Mouse (Mus musculus) macrophage (primary cell): ENCODE measurements around the gene Ttc33. TPM values are rescaled to one million over a fixed set of nuclear protein-coding genes. Genes with fewer than 3 reads are reported as not detected.
"Not testable (repeated sequence)": the region's sequence is repeated elsewhere in the genome, so short reads cannot be mapped to it uniquely, and the experiment has no call there.

ENCODE experiments used
- H3K27ac ChIP-seq: fragments of 350-480 bp; formaldehyde crosslinking; 2 replicates; pipeline ENCODE4 v1.9.0; 2021
- H3K36me3 ChIP-seq: fragments of 350-480 bp; formaldehyde crosslinking; 2 replicates; pipeline ENCODE4 v1.9.0; 2021; ENCODE audit errors: inconsistent target
- H3K4me3 ChIP-seq: fragments of 350-480 bp; formaldehyde crosslinking; 2 replicates; pipeline ENCODE4 v1.9.0; 2021; ENCODE audit errors: inconsistent target
- H3K79me2 ChIP-seq: fragments of 350-480 bp; formaldehyde crosslinking; 2 replicates; pipeline ENCODE4 v1.9.0; 2021; ENCODE audit errors: inconsistent target
- WGBS: methylation state at CpG from one replicate; pipeline ENCODE4 v1.1.7; 2026; ENCODE audit warnings: inconsistent platforms; ENCODE audit not compliant: missing documents; 5-methylcytosine and 5-hydroxymethylcytosine counted together
- polyA plus RNA-seq: library from polyadenylated mRNA; stranded (reverse); fragments of 250-400 nt; gene quantifications from 3 replicates; pipeline ENCODE4 v1.2.4, GENCODE M21; 2018; ENCODE audit warnings: inconsistent platforms

The Ttc33 gene
- polyA plus RNA-seq, 1 experiment from 2014 or later = 34.6 TPM

- H3K79me2 ChIP-seq = peaks cover 27% of the 10 kb centered on the region; the same call in 1 of the 2 replicates
- H3K27ac ChIP-seq = no peak overlapping the region
- WGBS = 53% methylated on average over 4 of the region's 4 CpGs
- no peak overlapping the region for H3K4me3 ChIP-seq
- H3K36me3 ChIP-seq = peaks cover 30% of the 10 kb centered on the region; the same call in 1 of the 2 replicates
Observed at GRCm38 (mm10) chr15:5195987-5196514, 10.7 kb downstream of the Ttc33 start.

GRCm38 (mm10) chr15:5196691-5197090, 11.4 kb downstream of the Ttc33 start:
- H3K36me3 ChIP-seq = peaks cover 24% of the 10 kb centered on the region; the same call in 1 of the 2 replicates
- H3K4me3 ChIP-seq = no peak overlapping the region
- WGBS = 83% methylated on average over 4 of the region's 4 CpGs
- no peak overlapping the region for H3K27ac ChIP-seq
- H3K79me2 ChIP-seq = peaks cover 29% of the 10 kb centered on the region; the same call in 1 of the 2 replicates

- H3K4me3 ChIP-seq = no peak overlapping the region
- H3K79me2 ChIP-seq = peaks cover 23% of the 10 kb centered on the region; the same call in 1 of the 2 replicates
- no peak overlapping the region for H3K27ac ChIP-seq
- H3K36me3 ChIP-seq = peaks cover under 1% of the 10 kb centered on the region; the same call in 1 of the 2 replicates
- 91% methylated on average over 8 of the region's 9 CpGs for WGBS
Observed at GRCm38 (mm10) chr15:5205222-5205621, 19.9 kb downstream of the Ttc33 start.

- WGBS = 98% methylated on average over 3 of the region's 3 CpGs
- H3K36me3 ChIP-seq = peaks cover 17% of the 10 kb centered on the region; the same call in 1 of the 2 replicates
Observed at GRCm38 (mm10) chr15:5209116-5209515, 23.8 kb downstream of the Ttc33 start.

GRCm38 (mm10) chr15:5220491-5220890, 35.2 kb downstream of the Ttc33 start:
- 95% methylated on average over 6 of the region's 6 CpGs for WGBS
- Histone ChIP-seq H3K27ac (no peak overlapping the region), H3K79me2 (no peaks in the 10 kb centered on the region), H3K4me3 (no peak overlapping the region), H3K36me3 (no peaks in the 10 kb centered on the region; the same call in 1 of the 2 replicates)

More at GRCm38 (mm10) chr15:5209116-5209515, 23.8 kb downstream of the Ttc33 start:
- H3K27ac ChIP-seq = no peak overlapping the region
- peaks cover 8% of the 10 kb centered on the region; the same call in 1 of the 2 replicates for H3K79me2 ChIP-seq
- H3K4me3 ChIP-seq = no peak overlapping the region

- H3K4me3 ChIP-seq, H3K27ac ChIP-seq: not testable (repeated sequence)
- 86% methylated on average over 10 of the region's 10 CpGs for WGBS
- Histone ChIP-seq H3K36me3 (peaks cover 24% of the 10 kb centered on the region), H3K79me2 (peaks cover 15% of the 10 kb centered on the region; the same call in 1 of the 2 replicates)
Observed at GRCm38 (mm10) chr15:5230746-5231145, 45.4 kb downstream of the Ttc33 start.

GRCm38 (mm10) chr15:5234659-5235058, 49.3 kb downstream of the Ttc33 start:
- Histone ChIP-seq H3K4me3 (no peak overlapping the region), H3K36me3 (peaks cover 24% of the 10 kb centered on the region), H3K79me2 (peaks cover 48% of the 10 kb centered on the region; the same call in 1 of the 2 replicates), H3K27ac (no peak overlapping the region)
- WGBS = 96% methylated on average over 16 of the region's 16 CpGs

- WGBS = 31% methylated on average over 8 of the region's 8 CpGs
- H3K79me2 ChIP-seq = peaks cover 56% of the 10 kb centered on the region; the same call in 1 of the 2 replicates
Observed at GRCm38 (mm10) chr15:5235527-5235926, 50.2 kb downstream of the Ttc33 start.

GRCm38 (mm10) chr15:5236538-5236937, 51.2 kb downstream of the Ttc33 start:
- no peak overlapping the region for H3K4me3 ChIP-seq
- WGBS = 1% methylated on average over 6 of the region's 6 CpGs

More at GRCm38 (mm10) chr15:5235527-5235926, 50.2 kb downstream of the Ttc33 start:
- Histone ChIP-seq H3K36me3 (peaks cover 24% of the 10 kb centered on the region), H3K27ac (no peak overlapping the region), H3K4me3 (no peak overlapping the region)

GRCm38 (mm10) chr15:5237012-5237660, 51.8 kb downstream of the Ttc33 start:
- Histone ChIP-seq H3K27ac (no peak overlapping the region), H3K36me3 (peaks cover 21% of the 10 kb centered on the region), H3K79me2 (peaks cover 72% of the 10 kb centered on the region; the same call in 1 of the 2 replicates), H3K4me3 (no peak overlapping the region)
- WGBS = 19% methylated on average over 7 of the region's 7 CpGs

More at GRCm38 (mm10) chr15:5236538-5236937, 51.2 kb downstream of the Ttc33 start:
- Histone ChIP-seq H3K79me2 (peaks cover 66% of the 10 kb centered on the region; the same call in 1 of the 2 replicates), H3K27ac (no peak overlapping the region), H3K36me3 (peaks cover 24% of the 10 kb centered on the region)

- H3K27ac ChIP-seq = no peak overlapping the region
- H3K36me3 ChIP-seq = peaks cover 21% of the 10 kb centered on the region
- 85% methylated on average over 7 of the region's 7 CpGs for WGBS
Observed at GRCm38 (mm10) chr15:5238073-5238472, 52.7 kb downstream of the Ttc33 start.

GRCm38 (mm10) chr15:5238553-5238952, 53.2 kb downstream of the Ttc33 start:
- Histone ChIP-seq H3K27ac (no peak overlapping the region), H3K36me3 (peaks cover 18% of the 10 kb centered on the region), H3K4me3 (no peak overlapping the region), H3K79me2 (peaks cover 84% of the 10 kb centered on the region; the same call in 1 of the 2 replicates)
- WGBS = 77% methylated on average over 4 of the region's 4 CpGs

More at GRCm38 (mm10) chr15:5238073-5238472, 52.7 kb downstream of the Ttc33 start:
- Histone ChIP-seq H3K79me2 (peaks cover 79% of the 10 kb centered on the region; the same call in 1 of the 2 replicates), H3K4me3 (no peak overlapping the region)

GRCm38 (mm10) chr15:5239361-5239760, 54.0 kb downstream of the Ttc33 start:
- Histone ChIP-seq H3K79me2 (peaks cover 85% of the 10 kb centered on the region; the same call in 1 of the 2 replicates), H3K27ac (0 out of 2 replicates have a peak overlapping the region, but pooled peaks have one; percentile 1), H3K4me3 (no peak overlapping the region), H3K36me3 (peaks cover 11% of the 10 kb centered on the region)
- WGBS = 55% methylated on average over 4 of the region's 4 CpGs

- peaks cover 6% of the 10 kb centered on the region for H3K36me3 ChIP-seq
- peaks cover 80% of the 10 kb centered on the region; the same call in 1 of the 2 replicates for H3K79me2 ChIP-seq
- no peak overlapping the region; the same call in 1 of the 2 replicates for H3K4me3 ChIP-seq
- 17% methylated on average over 6 of the region's 6 CpGs for WGBS
- 0 out of 2 replicates have a peak overlapping the region, but pooled peaks have one; percentile 1 for H3K27ac ChIP-seq
Observed at GRCm38 (mm10) chr15:5239901-5240300, 54.6 kb downstream of the Ttc33 start.
